Mouse (Mus musculus) ovary, postnatal 36 days (tissue): ENCODE measurements around the gene Defb46.

Source experiments
- DNase-seq: peaks from one replicate; pipeline ENCODE4 v3.0.0; 2022; ENCODE audit warnings: low spot score, mixed read lengths

The Defb46 gene

DNA sequence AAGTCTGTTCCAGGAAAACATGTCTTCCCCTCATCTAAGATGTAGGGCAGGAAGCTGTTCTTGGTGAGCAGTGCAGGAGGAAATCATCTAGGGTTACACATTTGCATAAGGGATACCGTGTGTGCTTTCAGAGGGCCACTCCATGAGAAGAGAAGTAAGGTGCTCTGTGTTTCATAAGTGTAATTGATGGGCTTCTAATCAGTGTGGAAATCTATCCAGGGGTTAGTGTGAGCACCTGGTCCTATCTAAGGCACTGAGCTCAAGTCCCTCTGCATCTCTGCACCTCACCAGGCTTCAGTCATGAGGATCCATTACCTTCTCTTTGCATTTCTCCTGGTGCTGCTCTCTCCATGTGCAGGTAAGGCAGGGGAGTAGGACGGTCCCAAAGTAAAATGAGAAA lies at the start of gene Defb46:
Gene Defb46, plus strand, starts transcription at position 301 of the 400 bp plus-strand sequence.
- no peak for DNase-seq

DNA sequence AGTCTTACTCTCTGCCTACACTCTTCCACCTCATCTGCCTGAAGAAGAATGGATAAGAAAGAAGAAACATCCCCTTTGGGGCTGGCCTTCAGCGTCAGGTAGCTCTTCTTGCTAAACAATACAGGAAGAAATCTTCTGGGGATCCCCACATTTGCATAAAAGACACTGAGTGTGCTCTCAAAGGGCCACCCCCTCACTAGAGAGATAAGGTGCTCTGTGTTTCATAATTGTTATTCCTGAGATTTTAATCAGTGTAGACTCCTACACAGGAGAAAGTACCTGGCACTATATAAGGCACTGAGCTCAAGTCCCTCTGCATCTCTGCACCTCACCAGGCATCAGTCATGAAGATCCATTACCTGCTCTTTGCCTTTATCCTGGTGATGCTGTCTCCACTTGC lies 14.6 kb upstream of the Defb46 start, which contains the start of gene Defb6:
Gene Defb6, plus strand, starts transcription at position 318 of the 400 bp plus-strand sequence.
- no peak for DNase-seq

DNA sequence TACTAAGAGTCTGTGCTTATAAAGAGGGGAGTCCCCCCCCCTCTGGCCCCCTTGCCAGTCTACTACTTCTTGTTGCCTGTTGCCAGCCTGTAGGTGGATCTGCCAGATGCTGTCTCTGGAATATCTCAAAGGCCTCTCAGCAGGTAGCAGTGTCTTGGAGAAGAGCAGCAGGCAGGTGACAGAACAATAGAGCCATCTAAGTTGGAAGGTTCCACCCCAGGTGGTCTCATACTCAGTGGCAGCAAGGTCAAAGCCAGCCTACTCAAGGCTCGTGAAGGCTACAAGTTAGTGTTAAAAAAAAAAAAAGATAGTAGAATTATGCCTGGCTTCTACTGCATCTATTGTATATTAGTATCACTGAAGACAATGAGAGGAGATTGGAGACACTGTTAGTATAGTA lies 1.6 kb upstream of the Defb46 start:
- no peak for DNase-seq

DNA sequence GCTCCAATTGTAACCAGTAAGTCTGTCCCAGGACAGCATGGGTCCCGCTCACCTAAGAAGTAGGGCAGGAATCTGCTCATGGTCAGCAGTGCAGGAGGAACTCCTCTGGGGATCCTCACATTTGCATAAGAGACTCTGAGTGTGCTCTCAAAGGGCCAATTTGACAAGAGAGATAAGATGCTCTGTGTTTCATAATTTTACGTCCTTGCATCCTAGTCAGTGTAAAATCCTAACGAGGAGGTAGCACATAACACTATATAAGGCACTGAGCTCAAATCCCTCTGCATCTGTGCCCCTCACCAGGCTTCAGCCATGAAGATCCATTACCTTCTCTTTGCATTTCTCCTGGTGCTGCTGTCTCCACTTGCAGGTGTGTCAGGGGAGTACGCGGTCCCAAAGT lies 7.6 kb downstream of the Defb46 start, which contains the start of gene Defb5:
Gene Defb5, plus strand, starts transcription at position 301 of the 400 bp plus-strand sequence.
- DNase-seq = no peak

DNA sequence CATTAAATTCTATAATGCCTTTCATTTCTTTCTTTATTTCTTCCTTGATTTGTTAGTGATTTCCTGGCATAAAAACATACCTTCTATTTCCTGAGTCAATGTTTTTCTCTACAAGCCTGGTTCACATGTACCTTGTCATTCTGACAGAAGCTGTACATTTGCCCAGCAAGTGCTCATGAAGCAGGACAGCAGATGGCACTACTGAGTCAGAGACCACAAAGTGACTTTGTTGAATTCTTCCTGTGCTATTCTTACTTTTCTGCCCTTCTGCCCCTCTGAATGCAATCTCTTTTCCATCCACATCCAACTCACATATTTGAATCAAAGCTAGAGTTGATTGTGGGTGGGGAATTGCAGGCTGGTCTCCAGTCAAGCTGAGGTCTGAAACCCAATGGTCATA lies 18.4 kb downstream of the Defb46 start:
- DNase-seq = no peak

DNA sequence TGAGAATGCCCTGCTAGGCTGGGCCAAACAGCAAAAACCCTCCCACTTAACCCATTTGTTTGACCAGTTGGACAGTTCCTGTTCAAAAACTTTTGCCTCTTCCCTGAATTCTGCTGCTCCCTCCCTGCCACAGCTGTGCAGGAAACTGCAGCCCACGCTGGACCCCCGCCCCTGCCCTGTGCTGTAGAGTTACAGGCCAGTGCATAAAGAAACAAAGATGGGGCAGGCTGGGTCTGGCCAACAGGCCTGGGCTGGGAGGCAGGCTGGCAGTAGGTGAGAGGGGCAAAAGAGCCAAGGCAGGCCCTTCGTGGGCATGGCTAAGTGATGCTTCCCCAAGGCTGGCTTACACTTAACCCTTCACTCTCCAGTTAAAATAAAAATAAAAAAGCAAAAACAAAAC lies 20.0 kb downstream of the Defb46 start:
- no peak for DNase-seq
